Mouse (Mus musculus): ENCODE data around the gene Catip.
"Not testable (repeated sequence)": the region's sequence is repeated elsewhere in the genome, so short reads cannot be mapped to it uniquely, and the experiment has no call there.

Gene Catip

DNA sequence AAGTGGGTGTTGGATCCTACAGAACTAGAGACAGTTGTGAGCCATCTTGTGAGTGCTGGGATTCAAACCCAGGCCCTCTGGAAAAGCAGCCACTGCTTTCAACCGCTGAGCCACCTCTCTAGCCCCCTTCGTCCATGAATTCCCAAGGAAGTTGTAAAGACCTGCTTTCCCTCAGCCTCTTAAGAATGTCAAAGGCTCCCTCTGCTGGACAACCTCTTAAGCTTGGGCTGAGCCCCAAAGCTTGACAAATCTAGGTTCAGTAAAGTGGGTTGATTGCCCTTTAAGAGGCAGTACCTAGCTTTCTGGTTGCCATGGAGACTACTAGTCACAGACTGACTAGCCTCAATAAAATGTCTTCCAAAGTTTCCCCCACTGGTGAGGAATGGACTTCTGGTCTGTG lies at the start of gene Catip:
Catip (plus strand) TSS at position 297 of the 400 bp plus-strand sequence.
- DNase-seq (ENCODE audit: low read depth, low spot score), result peak; percentile 75

DNA sequence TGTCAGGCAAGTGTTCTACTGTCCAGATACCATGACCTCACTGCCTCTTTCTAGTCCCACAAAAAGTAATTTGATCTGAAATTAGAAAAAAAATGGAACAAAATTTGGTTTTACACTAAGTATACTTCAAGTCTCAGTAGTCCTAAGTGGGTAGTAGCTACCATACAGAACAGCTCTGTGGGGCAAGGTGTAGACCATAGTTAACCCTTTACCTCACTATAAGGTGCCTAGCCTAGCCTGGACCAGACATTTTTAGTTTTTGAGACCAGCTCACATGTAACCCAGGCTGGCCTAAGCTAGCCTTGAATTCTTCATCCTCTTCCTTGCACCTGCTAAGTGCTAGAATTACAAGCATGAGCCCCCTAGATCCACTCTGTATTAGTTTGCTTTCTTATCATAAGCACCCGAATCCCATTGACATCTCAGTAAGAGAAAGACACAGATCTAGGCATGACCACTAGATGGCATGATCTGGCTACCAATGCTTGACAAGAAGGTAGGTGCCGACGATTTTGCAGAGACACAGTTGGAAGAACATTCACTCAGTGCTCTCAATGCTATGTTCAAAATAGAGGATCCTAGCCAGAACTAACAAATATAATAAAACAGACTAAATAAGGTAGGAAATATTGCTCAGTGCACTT lies 48.7 kb upstream of the Catip start:
- DNase-seq (ENCODE audit: low read depth, low spot score), result peak; percentile 78

DNA sequence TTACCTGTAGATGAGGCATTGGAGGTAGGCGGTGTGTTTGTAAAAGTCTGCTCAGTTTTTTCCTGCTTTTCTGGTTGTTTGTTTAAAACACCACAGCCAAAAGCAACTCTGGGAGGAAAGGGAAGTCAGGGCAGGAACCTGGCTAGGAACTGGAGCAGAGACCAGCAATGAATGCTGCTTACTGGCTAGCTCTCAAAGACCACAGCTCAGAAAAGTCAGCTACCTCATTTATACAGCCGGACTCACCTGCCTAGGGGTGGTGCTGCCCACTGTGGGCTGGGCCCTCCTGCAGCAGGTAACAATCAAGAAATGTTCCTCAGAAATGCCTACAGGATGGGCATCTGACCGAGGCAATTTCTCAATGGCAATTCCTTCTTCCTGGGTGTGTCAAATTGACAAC lies 47.1 kb upstream of the Catip start:
- no peak for DNase-seq (ENCODE audit: low read depth, low spot score)

DNA sequence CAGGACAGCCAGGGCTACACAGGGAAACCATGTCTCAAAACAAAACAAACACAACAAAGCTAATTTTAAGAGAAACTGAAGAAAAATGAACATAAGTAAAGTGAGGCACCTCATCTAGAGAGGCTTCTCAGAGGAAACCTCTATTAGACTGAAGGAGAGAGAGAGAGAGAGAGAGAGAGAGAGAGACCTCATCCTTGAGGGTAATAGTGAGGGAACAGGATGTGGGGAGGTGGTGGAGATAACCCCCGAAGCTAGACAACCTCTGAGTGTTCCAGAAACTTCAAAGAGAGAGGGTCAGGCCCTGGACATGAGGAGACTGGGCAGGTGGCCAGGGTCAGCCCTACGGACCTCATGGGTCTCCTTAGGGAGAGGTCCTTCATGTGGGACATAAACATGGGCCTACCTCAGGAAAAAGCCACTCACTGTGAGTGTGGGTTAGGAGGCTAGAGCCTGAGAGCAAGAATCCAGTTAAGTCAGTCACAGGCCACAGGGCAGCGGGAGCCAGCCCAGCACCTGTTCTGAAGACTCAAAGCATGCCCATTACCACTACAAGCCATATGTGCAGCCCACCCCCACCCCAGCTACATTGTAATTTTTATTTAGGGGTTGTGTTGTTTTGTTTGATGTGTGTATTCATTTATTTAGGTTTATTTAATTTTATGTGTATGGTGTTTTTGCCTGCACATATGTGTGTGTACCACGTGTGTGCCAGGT lies 45.6 kb upstream of the Catip start:
- no peak for DNase-seq (ENCODE audit: low read depth, low spot score)

DNA sequence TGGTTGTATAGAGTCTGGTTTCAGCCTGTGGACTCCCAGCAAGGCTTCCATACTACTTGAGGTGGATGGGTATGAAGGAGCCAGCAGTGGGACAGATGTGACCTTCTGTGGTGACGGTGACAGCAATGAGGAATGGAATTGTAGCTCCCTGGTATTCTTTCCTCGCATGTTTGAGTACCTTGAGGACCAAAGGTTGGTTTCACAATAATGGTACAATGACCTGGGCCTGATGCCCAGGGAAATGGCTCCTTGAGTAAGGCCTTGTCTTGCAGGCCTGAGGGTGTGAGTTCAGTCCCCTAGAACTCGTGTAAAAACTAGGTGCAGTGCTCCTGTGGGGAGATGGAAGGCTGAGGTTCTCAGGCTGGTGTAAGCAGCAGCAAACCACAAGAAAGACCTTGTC lies 43.2 kb upstream of the Catip start:
- no peak for DNase-seq (ENCODE audit: low read depth, low spot score)

DNA sequence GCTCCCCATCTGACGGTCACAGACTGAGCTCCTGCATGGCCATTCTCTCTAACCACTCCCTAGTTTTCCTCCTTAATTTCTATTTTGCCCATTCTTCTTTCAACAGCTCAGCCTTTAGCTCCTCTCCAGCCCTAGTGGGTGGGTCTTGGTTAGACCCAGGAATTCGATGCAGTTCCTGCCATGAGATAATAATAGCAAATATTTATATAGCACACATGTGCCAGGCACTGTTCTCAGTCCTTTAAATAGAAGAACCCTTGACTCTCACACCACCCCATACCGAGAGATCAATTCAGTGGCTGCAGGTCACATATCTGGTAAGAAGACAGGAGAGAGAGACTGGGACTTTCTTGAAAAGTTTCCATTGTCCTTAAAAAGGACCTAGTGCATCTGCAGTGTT lies 40.5 kb upstream of the Catip start:
- DNase-seq (ENCODE audit: low read depth, low spot score), result no peak

DNA sequence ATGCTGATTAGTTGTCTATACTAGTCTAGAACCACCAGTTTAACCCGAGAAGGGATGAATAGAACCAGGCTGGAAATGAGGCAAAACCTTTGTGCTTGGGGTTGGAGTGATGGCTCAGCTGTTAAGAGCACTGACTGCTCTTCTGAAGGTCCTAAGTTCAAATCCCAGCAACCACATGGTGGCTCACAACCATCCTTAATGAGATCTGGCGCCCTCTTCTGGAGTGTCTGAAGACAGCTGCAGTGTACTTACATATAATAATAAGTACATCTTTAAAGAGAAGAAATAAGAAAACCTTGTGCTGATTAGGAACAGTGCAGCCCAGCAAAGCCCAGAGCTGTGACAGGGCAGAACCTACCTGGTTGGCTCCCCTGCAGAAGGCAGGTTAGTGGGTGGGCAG lies 35.0 kb upstream of the Catip start:
- DNase-seq (ENCODE audit: low read depth, low spot score), result not testable (repeated sequence)

GRCm38 (mm10) chr1:74329899-74330431 lies 31.9 kb upstream of the Catip start:
- DNase-seq (ENCODE audit: low read depth, low spot score), result no peak

GRCm38 (mm10) chr1:74331046-74331681 lies 30.7 kb upstream of the Catip start:
- no peak for DNase-seq (ENCODE audit: low read depth, low spot score)

DNA sequence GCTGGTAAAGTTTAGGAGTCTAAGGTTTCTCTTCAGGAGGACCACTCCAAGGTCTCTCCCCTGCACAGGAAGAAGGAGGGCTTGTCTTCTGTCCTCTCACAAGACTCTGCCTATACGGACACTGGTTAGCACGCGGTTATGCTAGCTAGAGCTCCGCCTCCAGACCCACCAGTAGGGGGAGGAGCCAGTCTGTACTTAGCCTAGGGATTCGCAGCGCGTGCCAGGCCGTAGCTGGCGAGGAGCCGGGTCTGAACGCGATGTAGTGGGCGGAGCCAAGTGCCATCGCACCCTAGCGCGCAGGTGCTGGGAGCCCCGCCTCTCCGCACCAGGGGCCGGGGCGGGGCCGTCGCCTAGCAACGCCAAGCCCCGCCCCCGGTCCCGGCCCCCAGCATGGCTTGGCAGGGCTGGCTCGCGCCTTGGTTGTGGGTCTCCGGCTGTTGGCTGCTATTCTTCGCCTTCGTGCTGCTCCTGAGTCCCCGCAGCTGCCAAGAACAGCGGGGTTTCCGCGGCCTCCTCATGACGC lies 29.6 kb upstream of the Catip start:
- peak; percentile 96 for DNase-seq (ENCODE audit: low read depth, low spot score)

GRCm38 (mm10) chr1:74332930-74333329 lies 29.0 kb upstream of the Catip start:
- DNase-seq (ENCODE audit: low read depth, low spot score), result no peak

- no peak for DNase-seq (ENCODE audit: low read depth, low spot score)
Measured at GRCm38 (mm10) chr1:74334607-74335006, 27.3 kb upstream of the Catip start.

DNA sequence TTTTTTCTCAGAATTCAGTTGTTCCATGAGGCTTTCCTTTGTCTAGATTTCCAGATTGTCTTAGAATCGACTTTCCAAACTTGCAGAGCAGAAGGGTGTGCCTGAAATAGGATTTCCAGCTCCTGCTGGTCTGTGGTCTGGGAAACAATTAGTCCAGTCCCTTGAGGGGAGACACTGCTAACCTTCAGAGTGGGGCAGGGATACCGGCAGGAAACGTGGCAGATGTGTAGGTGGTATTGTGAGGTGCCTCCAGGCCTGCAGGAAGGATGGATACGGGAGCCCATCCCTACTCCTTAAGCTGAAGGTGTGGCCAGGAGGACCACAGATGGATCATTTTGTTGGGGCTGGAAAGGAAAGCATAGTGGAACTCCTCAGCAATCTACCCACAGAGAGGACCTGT lies 26.9 kb upstream of the Catip start:
- no peak for DNase-seq (ENCODE audit: low read depth, low spot score)

DNA sequence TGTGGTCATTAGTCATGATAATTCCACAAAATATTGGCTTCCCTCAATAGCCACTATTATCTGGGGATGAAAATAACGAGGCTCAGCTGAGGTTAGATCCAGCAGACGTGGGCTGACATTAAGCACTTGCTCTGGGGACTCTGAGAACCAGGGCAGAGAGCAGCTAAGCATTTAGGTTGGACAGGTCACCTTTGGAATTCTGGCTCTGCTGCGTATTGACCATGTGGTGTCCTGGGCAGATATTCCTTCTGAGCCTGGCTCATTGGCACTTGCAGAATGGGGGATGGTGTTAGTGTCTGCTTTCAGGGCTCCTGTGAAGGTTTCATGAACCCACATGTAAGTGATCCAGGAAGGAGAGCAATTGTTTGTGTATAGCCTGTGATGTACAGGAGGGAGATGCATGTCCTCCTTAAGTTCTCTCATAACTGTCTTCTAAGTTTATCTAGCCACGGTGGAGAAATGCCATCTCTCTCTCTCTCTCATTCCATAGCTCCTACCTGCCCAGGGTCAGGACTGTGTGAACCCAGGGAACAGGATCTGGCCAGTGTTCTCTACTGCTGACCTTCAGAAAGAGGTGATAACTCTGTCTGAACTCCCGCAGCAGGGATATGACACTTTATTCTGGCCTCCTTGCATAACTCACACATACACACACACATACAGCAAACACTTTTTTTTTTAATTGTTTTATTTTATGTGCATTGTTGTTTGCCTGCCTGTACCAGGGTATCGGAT lies 26.3 kb upstream of the Catip start:
- peak; percentile 50 for DNase-seq (ENCODE audit: low read depth, low spot score)

DNA sequence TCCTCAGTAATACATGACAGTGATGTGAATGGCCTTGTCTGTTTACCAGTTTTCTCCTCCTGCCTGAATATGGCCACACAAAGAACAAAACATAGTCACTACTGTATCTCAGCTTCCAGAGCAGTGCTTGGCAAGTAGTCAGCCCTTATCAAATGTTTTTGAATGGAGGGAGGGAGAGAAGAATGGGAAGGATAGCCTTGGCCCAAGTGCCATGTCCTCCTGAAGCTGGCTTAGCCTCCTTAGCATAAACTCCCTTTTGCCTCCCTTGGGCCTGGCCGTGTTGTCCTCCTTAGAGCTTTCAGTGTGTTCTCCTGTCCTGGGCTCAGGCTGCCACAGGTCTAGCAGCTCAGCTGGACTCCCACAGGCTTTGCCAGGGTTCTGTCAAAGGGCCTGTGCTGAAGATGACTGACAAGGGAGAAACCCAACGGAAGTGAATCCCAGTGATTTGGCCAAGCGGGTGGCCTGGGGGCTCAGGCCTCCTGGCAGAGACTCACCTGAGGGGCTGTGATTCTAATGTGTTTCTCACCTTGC lies 24.6 kb upstream of the Catip start:
- DNase-seq (ENCODE audit: low read depth, low spot score), result no peak

- no peak for DNase-seq (ENCODE audit: low read depth, low spot score)
Measured at GRCm38 (mm10) chr1:74338013-74338412, 23.9 kb upstream of the Catip start.

DNA sequence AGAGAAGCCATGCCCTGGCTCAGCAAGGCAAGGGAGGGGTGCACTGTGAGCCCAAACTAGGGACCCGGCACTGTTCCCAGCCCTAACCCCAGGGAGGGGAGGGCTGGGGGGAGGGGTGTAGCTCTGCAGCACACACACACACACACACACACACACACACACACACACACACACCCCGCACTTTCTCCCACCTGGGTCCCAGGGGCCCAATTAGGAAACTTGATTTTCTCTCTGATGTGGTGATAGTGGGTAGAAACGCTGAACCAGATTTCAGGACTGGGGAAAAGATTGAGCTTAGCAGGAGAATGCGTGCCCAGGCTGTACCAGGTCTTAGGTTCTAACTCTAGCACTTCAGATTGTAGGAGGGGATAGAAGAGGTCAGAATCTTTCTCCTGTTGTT lies 23.3 kb upstream of the Catip start:
- no peak for DNase-seq (ENCODE audit: low read depth, low spot score)

GRCm38 (mm10) chr1:74339917-74340316 lies 22.0 kb upstream of the Catip start:
- DNase-seq (ENCODE audit: low read depth, low spot score), result no peak

DNA sequence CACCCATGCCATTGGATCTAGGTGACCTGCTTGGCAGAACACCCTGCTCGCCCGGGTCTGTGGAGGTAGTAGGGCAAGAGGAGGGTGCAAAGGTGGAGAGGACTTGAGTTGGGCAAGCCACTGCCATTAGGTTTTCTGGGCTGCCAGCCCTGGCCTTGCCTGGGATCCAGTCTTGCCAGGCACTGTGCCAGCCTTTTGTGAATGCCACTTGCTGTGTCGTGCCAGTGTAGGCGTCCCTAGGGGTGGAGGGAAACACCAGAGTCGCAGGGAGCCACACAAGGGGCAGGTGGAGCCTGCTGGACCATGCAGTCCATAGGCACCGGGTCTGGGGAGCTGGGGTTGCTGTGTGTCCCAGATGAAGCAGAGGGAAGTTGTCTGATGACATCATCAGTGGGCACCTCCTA lies 21.5 kb upstream of the Catip start:
- DNase-seq (ENCODE audit: low read depth, low spot score), result peak; percentile 87

DNA sequence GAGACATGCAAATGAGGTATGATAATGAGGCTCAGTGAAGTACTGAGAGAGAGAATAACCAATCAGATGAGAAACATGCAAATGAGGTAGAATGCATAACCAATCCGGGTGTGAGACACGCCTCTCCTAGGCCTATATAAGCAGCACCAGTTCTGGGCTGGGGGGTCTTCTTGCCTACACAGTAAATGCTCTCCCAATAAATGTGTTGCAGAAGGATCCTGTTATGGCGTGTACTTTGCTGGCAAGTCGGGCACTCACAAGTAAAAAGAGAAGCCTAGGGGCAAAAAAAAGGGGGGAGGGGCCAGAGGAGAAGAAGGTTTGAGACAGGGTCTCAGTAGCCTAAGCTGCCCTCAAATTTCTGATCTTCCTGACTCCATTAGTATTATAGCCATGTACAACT lies 20.9 kb upstream of the Catip start:
- DNase-seq (ENCODE audit: low read depth, low spot score), result not testable (repeated sequence)

DNA sequence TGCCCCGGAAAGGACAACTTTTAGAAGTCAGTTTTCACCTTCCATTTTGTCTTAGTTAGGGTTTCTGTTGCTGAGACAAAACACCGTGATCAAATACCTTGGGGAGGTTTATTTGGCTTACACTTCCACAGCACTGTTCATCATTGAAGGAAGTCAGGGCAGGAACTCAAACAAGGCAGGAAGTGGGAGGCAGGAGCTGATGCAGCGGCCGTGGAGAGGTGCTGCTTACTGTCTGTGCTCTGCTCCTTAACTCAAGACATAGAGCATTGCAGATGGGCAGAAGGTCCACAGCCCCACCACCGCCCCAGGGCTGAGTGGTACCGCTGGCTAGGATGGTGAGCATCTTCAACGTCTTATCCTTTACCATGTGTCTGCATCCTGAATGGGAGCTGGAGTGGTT lies 20.0 kb upstream of the Catip start:
- DNase-seq (ENCODE audit: low read depth, low spot score), result no peak

DNA sequence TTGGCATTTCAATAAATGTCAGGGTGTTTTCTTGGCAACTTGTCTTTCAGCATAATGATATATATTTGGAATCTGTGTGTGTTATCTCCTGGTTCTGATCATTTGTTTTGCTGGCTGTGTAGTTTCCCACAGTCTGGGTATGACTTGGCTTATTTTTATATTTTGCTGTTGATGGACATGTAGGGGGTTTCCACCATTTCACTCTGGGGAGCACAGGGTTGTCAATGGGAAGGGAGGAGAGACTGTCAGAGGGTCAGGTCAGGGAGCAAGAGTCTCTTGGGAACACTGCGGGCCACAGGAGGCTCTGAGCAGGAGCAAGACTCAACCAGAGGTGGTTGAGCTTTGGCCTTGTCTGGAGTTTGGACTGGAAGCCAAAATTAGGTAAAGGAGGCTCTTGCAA lies 19.6 kb upstream of the Catip start:
- no peak for DNase-seq (ENCODE audit: low read depth, low spot score)

All from skeletal muscle tissue, adult 2 months (tissue).